Mouse (Mus musculus): ENCODE results near the gene Slc4a4. TPM values are rescaled to one million over a fixed set of nuclear protein-coding genes. Genes with fewer than 3 reads are reported as not detected.
A peak's percentile ranks its signal among the peaks of the same experiment; 100 is the strongest.

The Slc4a4 gene
- total RNA-seq, 2 experiments from 2014 or later, result 99.5 to 108 TPM

DNA sequence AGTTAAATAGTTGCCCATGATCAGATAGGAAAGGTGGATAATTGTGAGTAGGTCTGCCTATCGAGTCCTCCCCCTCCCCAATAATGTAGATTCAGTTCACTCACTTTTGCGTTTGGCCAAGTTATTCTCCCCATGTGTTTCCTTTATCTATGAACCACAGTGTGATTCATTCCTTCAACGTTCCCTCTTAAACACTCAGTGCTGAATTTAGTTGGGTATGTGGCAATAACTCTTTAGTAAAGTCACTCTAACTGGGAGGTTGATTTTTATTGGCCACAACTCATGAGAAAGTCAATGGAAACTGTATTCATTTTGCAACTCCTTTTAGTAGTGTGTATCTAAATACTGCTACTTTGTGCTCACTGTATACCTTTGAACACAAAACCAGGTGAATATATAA is 125.8 kb downstream of the Slc4a4 start:
- no peak for DNase-seq

DNA sequence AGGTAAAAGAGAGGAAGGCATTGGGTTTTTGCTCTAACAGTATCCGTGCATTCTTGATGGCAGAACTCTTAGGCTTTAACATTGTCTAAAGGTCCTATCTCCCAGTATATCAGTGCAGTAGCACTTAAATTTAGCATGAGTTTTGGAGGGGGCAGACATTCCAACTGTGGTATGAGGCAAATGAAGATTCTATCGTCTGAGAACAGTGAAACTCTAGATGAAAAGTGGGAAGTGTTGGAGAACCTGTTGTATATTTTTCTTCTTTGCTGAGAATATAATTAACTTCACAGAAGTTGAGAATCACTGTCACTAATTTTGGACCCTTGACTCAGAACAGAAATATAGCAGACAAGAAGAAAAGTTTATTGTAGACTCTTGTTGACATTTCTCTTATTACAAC is 128.2 kb downstream of the Slc4a4 start:
- no peak for DNase-seq

DNA sequence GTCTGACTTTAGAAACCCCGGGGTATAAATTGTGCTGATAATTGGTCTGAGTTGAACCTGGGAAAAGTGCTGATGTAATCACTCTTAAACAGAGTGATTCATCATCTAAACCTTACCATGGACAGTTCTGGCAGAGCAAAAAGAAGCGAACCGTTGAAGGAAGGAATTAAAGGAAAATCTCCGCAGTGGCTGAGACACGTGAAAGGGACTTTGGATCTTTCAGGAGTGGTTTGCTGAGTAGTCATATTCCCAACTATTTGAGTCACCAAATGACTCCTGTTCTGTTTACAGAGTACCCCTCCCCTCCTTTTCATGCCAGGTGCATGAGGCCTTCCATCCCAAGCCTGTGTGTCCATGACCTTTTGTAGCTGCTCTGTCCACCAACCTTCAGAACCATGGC is 129.3 kb downstream of the Slc4a4 start:
- no peak for DNase-seq

DNA sequence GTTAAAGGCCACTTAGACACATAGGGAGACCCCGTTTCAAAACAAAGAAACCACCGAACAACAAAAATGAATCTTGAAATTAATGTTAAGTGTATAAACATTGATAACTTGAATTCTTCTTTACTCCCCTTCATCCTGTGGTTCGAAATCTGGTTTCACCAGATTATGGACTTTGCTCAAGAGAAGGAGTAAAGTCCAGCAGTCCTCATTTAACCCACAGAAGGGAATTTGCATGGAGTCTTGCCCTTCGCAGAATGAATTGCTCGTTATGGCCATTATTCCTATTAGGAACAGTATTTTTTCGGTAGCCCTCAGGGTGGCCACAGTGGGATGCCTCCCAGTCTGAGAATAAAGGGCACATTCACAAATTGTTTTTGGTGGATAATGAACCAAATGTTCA is 131.9 kb downstream of the Slc4a4 start:
- DNase-seq, result no peak

DNA sequence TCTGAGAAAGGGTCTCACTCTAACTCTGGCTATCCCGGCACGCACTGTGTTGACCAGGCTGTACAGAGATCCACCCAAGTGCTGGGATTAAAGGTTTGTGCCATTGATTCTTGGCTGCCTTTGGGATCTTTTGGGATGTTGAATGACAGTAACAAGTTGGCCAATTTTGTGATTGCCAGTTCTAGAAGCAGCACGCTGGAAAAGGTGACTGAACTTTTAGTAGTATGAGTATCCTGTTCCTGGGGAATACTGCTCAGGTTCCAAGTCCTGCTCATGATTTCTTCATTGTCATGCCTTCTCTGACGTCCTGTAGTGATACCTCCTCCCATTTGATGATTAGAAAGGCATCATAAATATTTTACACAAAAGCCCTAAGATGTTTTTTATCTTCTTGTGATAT is 137.8 kb downstream of the Slc4a4 start:
- DNase-seq, result no peak

DNA sequence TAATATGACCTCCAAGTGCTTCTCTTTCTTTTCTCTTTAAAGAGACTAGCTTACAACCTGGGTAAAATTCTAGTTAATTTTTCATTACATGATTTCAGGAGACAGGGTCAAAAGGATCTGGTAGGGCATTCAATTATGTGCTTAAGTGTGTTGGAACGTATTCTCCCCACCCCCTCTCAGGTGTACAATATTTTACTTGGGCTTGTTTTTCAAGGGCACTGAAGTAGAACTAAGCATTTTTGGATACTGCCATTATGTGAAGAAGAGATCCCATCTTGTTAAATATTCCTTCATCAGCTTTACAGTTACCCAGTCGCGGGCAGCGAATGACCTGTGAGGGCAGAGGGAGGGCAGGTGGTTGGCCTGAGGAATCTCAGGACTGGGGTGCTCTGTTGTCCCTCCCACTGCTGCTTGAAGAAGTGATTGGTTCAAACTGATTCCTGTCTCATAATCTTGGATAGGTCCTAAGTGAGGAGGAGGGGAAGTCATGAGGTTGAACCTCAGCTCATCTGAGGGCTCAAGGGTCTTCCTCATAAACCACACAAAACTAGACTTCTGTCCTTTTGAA is 141.0 kb downstream of the Slc4a4 start:
- DNase-seq, result no peak

DNA sequence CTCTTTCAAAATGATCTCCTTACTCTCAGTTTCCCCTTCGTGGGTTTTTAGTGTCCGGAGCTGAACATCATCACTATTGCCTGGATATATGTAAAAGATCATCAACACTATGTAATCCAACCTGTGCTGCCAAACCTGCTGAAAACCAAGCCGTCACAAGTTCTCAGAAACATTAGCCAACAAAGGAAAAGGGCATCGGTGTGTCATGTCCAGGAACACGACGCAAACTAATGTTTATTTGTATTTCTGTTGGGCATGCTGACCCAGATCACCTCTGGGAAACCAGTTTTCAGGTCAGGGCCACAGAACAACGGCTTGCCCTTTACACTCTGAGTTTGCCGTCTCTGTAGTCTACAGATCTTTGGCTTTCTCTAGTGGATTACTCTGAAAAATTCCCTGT is 146.0 kb downstream of the Slc4a4 start:
- peak; percentile 50 for DNase-seq

DNA sequence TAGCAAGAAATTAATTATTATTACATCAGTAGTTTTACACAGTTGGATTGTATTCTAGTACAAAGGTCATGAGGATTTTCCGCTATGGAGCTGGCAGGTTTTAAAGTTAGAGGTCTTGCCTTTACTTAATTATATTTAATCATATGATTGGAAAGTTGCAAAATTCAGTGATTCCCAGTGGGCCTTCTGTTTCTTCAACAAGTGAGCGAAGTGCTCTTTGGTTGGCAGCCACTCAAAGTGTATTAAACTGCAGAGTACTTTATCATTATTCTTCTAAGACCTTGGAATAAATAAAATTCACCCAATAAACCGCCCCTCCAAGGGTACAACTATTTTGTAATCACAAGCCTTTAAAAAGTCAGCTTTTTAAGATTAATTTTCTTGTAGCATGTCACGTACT is 146.6 kb downstream of the Slc4a4 start:
- DNase-seq, result peak; percentile 50

DNA sequence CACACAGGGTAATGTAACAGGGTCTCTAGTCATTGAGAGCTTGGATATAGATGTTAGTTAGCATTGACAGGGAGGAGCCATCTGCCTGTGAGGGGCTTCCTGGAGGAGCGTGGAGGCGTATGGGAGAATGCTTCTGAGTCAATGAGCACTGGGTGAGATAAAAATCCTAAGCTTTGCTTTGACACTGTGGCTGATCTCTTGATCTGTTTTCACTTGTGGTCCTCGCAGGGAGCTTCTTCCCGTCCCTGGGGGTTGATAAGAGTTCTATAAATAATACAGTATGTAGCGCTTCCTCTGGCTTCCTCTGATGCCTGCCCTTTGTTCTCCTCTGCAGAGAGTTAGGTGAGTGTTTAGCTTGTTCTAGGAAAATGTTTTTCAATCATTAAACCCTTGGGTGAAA is 149.5 kb downstream of the Slc4a4 start:
- no peak for DNase-seq

DNA sequence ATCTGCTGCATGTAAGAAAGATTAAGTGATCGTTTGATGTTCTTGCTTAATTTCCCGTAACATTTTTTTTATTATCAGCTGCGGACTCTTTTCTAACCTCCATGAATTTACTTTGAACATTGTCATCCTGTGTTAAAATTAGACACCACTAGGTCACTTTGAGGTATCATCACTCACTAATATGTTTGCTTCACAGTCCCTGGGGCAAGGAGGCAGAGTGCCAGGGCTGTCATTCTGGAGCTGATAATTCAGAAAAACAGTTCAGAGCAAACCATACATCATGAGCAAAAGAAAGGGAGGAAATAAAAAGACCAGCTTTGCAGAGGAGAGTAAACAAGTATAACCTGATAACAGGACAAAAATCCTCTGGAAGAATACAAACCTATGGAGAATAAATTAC is 154.2 kb downstream of the Slc4a4 start:
- peak; percentile 53 for DNase-seq

DNA sequence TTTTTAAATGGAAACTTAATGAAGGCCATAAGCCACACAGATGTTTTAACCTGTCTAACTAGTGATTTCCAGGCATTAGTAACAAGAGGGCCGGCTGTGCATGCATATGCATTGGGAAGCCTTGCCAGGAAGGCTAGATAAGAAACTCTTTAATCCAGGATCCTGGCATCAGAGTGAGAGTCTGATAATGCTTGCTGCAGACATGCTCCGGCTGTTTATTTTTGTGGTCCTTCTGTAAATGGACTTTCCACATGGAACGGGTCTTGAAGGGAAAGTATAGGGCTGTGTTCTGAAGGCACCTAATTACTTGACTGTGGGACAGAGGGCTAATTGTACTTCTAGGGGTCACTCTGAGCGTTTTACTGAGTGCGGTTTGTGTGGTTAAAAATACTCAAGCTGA is 157.2 kb downstream of the Slc4a4 start:
- no peak for DNase-seq

DNA sequence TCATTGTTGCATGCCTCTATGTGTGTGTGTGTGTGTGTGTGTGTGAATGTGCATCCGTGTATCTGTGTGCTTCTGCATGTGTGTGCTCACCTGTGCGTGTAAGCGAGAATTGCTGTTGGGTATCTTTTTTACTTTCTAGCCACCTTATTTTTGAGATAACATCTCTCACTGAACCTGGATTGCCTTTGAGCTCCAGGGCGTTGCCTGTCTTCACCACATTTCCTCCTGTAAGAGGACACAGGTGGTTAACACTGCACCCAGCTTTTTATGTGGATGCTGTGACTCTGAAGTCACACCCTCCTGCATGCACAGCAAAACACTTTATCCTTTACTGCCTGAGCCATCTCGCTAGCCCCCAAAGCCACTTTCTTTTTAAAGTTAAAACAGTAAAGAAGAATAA is 158.2 kb downstream of the Slc4a4 start:
- no peak for DNase-seq

DNA sequence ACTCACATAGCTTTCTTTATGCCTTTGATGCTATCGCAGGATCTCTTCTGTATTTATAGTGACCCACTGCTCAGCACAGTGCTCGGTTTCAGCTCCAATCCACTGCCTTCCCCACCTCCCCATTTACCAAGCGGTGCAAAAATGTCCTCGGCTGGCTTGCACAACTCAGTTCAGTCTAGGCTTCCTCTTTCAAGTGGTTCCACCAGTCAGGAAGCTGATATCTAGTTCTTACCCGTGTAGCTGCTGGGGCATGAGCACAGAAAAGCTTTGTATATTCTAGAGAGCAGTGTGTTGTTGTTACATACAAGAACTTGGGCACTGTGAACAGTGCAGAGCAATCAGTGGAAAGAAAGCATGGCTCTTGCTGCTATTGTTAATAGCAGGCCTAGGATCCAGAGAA is 165.0 kb downstream of the Slc4a4 start:
- no peak for DNase-seq

DNA sequence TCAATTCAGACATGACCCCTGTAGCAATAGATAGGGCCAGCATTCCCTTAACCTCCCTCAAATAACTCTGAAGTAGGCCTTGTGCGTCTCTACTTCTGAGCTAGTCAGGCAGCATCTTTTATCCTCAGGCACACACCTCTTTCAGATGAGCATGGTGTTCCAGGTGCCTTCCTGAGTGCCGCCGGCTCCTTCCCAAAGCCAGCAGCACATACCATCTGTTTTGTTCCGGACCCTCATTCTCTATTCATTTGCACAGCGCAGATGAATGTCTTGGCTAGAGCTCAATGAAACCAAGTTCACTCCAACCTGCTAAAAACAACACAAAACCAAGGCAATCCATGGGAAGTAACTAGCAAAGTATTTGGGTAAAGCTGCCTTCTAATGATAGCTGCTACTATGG is 165.6 kb downstream of the Slc4a4 start:
- no peak for DNase-seq

DNA sequence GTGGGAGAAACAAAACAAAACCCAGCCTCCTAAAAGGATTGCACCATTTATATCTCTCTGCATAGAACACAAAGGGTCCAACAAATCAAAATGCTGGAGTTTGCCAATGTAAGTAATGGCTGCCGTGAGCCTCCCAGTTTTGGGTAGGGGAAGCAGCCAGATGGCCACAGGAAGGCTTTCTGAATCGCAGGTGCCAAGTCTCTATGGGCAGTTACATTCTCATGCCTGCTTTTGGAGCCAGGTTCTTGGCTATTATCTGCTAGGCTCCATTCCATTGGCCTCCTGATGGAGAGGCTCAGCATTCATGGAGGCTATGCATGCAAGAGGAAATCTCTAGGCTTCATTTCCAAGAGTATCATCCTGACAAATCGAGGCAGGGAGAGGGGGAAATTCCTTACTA is 169.0 kb downstream of the Slc4a4 start:
- no peak for DNase-seq

DNA sequence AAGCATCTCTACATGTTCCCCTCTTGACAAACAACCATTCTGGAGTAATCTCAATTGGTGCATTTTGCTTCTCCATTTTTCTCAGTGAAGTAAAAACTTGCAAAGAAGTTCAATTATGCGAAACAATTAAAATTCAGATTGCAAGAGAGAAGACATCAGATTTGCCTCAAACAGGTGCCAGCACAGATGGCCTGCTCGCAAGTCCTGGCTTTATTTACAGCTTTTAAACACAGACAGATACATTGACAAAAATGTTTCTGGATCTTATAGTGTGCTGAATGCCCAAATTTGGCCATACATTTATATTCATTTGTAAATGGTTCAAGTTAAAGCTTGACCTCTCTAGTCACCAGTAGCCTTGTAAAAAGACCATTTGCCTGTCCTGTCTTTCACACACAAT is 169.8 kb downstream of the Slc4a4 start:
- no peak for DNase-seq

DNA sequence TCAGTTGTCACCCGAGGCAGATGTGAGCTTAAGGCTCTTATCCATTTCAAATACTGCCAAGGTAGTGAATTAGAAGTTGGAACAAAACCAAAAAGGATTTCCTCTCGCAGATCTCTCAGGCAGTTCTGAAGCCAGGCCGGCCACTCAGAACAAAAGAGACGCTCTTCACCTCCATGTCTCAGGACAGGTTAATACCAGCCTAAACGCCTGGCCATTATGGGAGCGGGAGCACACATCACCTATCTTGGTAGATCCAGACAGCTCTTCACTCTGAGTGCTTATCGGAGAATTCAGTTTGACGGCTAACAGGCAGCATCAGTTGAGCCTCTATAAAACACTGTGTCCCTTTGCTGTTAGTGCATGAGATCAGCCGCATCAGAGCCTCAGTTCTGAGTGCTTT is 174.5 kb downstream of the Slc4a4 start:
- DNase-seq, result no peak

DNA sequence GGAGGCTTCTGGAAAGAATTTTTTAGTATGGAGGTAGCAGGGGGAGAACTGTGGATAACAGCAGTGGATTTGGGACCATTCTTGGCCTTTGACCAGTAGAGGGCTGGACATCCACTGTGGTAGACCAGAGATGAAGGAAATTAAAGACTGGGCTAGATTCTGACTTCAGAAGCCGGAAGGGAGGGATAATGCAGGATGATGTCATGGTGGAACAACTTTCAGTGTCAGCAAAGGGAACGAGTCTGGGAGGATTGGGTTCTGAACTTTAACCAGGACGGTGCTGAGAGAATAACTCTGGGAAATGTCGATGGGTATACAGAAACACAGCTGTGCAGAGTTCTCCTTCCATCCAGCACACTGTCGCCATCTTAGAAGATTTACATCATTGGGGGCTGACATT is 175.7 kb downstream of the Slc4a4 start:
- DNase-seq, result no peak

DNA sequence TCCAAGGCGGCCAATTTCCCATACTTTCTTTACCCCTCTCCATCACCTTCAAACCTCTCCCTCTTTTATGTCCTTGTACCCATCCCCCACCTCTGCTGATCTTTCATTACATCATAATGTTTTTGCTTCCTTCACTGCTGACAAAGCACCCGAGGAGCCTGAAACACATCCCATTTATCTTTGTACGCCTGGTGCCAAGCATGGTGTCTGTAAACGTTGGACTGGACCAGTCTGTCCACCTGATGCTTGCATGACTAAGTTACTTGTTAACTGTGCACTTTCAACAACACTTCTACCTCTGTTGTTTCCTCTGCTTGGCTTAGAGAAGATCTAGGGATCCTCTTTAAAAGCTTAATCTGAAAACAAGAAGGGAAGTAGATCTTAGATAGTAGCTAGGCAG is 180.5 kb downstream of the Slc4a4 start:
- DNase-seq, result no peak

DNA sequence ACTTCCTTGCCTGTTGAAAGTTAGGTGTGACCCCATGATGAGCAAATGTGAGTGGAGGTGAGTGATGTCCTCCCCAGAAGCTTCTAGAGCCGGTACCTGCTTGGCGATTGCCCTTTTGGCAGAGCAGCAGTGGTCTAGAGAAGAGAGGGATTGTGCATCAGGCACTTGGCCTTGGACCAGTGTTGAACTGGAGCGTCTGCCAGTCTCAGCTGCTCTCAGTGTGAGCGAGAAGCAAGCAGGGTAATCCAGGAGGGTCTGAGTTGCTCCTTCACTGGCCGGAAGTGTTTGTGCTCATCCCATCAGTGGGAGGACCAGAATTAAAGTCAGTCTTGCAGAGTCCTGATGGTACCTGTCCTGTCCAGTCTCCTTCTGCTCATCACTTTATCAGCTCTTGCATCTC is 181.5 kb downstream of the Slc4a4 start:
- no peak for DNase-seq

DNA sequence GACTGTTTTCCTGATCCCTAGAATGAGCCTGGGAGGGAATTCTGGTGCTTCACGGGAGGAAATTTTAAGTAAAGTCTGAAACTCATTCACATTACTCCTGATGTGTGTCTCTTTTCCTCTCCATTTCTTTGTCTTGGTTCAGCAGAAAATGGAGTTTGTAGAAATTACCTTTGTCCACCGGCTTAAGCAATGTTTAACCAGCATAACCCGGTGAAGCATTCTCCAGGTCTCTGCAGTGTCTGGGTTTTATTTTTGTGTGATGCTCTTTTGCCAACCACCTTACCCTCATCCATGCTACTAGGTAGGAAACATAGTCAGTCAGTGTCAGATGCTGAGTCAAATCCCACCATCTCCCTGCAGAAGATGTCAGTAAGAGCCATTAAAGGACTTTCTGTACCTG is 183.4 kb downstream of the Slc4a4 start:
- DNase-seq, result no peak

DNA sequence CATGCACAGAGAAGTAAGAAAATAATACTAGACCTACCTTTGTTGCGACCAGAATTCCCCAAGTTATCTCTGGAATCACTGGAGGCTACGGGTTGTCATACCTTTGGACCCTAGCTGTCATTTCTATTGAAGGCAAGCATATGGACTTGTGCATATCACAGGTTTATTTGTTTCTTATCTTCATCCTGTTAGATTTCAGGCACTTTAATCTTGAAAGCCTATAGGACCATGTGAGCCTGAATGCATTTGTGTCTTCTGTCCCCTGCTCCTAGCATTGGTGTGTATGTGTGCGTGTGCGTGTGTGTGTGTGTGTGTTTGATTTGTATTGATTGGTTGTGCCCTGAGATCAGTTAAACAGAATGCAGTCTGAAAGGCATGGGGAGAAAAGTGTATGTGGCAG is 185.3 kb downstream of the Slc4a4 start:
- DNase-seq, result no peak

DNA sequence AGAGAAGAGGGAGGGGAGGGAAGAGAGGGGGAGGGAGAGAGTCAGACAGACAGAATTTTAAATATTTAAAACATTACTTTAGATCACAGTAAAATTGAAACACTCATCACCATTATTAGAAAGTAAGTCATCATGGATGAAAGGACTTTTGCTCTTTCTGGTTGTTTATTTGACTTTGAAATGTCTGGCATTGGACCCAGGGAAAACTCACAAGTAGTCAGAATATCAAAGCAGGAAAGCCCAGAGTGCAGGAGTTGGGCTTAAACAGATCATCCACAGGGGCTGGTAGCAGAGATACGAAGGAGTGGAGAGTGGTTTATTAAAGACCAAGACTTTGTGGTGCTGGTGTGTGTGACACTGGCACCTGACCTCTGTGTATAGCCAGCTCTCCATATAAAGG is 191.1 kb downstream of the Slc4a4 start:
- DNase-seq, result no peak

DNA sequence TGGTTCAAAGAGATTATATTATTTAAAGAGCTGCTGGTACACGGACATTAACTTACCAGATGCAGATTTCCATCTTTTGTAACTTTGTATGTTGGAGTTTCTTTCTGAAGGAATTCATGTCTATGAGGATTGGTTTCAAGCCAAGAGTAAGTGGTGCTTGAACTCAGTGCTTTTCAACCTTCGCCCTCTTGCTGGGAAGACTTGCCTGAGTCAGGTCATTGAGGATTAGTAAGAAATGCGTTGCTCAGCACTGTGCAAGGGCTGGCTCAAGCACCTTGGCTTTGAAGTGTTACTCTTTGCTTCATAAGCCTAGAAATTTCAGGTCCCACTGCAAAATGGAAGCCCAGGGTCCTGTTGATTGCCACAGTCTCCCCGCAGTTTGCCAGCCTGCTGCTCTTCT is 196.9 kb downstream of the Slc4a4 start:
- no peak for DNase-seq

DNA sequence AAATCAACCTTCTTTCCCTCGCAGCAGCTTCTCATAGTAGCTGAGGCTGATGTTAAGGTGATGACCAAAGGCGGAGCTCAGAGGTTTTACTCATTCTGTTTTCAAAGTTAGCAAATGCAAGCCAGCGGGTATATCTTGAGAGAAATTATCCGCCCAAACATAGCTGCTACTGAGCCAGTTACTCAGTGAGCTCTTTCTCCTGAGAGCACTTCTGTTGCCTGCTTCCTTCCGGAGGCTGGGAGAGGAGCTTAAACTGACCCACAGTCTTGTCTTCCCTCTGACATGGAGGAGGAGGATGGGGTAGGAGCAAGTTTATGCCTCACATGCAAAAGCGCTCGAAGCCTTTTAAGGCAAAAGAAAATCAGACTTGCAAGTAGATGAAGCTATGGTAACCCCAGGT is 201.3 kb downstream of the Slc4a4 start:
- no peak for DNase-seq
